Mouse (Mus musculus): ENCODE measurements at regions not wholly inside any gene's neighbourhood (a gene's known extent, or its start where the extent isn't known, plus 50 kb on each side); places are given as distances from the start of the nearest gene placed in this dataset.

GRCm38 (mm10) chr6:117625716-117626115, 215.3 kb upstream of the Zfp637 start:
- peak; percentile 96 for DNase-seq

GRCm38 (mm10) chr6:117627461-117627860, 213.5 kb upstream of the Zfp637 start:
- DNase-seq = peak; percentile 60

DNA sequence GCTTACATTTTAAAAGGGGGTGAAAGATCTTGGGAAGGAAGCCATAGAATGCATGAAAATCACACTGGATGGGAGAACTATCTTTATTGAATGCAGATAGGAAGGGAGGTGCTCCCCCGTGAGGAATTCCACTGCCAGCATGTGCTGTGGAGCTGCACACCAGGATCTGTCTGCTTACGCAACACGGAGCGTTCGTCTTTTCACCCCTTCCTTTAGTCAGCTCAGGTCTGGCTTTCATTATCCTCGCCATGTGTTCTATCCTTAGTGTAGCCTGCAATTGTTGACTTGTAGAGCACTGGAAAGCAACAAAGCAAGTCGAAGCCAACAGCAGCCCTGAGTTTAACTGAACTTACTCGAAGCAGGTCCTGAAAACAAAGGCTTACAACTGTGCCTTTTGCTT, 194.4 kb upstream of the Zfp637 start:
- DNase-seq = peak; percentile 95

DNA sequence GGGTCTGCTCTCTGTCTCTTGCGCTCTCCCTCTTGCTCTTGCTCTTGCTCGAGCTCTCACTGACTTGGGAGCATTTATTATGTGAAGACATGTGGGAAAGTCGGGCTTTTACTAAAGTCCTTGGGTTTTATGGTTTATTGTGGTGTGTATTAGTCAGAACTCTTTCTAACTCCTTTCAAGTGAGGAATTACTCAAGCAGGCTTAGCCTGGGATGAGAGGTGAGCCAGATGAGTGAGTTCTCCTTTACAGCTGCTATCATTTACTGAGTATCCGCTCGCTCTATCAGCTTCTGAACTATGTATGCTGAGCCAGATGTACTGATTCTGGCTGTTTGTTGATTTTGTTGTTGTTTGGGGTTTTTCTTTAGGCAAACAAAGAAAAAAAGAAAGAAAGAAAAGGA, 190.4 kb upstream of the Zfp637 start:
- peak; percentile 62 for DNase-seq

GRCm38 (mm10) chr6:117651551-117651950, 189.4 kb upstream of the Zfp637 start:
- DNase-seq = peak; percentile 91

DNA sequence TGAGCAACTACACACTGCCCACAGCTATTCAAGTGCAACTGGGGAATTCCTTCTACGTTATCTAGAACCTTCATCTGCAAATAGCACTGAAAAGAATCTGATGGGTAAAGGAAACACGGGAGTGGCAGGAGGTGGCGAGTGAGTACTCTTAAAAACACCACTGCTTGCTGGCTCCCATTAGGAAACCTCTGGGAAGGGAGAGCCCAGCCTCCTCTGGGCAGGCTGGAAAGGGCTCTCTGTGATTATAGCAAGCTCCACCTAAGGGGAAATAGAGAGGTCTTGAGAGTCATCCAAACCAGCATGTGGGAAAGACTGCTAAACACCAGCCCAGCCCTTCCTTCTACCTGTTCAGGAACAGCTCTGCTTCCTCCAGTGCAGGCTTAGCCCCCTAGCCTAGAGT, 189.0 kb upstream of the Zfp637 start:
- peak; percentile 96 for DNase-seq

- peak; percentile 99 for DNase-seq
Measured at GRCm38 (mm10) chr6:117652917-117653316, 188.1 kb upstream of the Zfp637 start.

DNA sequence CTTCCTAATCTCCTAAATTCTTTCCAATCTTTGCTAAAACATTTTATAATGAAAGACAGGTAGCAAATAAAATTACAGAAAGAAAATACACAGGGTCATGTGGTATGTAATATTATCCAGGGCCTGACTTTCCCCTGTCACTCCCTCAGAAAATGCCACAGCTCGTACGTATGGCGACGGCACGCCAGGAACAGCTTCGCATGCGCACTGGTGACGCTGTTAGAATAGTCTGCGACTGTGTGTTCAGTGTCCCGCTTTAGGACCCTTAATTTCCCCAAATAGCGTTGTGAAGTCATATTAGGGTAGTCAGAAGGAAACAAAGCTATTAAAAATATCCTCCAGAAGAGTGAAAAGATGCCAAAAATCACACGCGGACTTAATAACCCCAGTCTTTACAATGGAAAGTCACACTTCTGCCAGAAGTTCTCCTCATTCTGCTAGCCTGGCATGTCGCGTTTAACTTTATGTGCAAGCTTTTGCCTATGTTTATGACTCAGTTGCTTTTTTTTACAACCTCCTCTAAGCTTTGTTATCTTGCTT, 187.0 kb upstream of the Zfp637 start:
- peak; percentile 68 for DNase-seq

DNA sequence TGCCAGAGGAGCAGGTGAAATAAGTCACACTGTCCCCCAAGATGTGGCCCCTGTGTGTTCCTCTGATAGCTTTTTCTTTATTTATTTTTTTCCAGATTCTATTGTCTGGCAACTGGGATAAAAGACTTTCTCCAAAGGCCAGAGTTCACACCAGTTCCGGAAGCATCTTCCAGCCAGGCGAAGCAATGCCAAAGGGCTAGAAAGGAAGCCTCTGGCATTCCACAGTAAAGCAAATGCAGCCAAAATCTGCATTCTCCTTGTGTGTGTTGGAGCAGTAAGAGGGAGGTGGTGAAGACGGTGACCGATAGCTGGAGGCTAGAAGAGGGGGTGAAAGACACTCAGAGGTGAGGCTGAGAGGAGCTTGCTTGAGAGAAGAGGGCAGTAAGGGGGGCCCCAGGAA, 185.0 kb upstream of the Zfp637 start:
- peak; percentile 85 for DNase-seq

DNA sequence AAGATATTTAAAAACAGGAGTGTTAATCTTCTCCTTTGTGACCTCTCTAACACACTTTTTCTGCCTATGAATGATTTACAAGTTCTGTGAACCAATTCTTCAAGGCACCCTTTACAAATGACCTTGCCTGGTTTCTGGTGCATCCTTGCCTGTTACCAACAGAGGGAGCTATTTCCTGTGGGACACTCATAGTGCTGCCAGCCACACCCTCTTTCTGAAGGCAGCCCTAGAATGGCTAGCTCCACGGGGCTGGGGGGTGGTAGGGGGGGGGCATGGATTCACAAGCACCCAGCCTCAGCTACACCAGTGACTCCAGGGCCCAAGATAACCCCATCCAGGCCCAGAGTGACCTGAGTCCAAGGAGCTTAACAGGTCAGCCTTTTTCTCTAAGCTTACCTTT, 180.4 kb upstream of the Zfp637 start:
- DNase-seq = peak; percentile 89

- DNase-seq = no peak
Measured at GRCm38 (mm10) chr6:117662635-117663034, 178.3 kb upstream of the Zfp637 start.

DNA sequence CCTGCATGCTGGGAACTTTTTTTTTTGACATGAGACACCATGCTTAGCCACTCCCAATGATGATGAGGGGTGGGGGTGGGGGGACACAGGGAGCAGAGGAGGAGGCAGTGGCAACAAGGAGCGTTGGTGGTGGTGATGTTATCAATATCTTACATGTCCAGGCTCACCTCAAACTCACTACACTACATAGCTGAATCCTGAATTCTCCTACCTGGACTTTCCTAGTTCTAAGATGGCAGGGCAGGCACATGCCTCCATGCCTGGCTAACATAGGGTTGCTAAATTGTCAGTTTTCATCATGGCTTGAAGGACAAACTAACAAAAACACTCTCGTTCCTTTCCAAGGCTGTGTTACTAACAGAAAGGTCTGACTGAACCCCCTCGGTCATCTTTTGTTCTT, 170.6 kb upstream of the Zfp637 start:
- DNase-seq = peak; percentile 55

DNA sequence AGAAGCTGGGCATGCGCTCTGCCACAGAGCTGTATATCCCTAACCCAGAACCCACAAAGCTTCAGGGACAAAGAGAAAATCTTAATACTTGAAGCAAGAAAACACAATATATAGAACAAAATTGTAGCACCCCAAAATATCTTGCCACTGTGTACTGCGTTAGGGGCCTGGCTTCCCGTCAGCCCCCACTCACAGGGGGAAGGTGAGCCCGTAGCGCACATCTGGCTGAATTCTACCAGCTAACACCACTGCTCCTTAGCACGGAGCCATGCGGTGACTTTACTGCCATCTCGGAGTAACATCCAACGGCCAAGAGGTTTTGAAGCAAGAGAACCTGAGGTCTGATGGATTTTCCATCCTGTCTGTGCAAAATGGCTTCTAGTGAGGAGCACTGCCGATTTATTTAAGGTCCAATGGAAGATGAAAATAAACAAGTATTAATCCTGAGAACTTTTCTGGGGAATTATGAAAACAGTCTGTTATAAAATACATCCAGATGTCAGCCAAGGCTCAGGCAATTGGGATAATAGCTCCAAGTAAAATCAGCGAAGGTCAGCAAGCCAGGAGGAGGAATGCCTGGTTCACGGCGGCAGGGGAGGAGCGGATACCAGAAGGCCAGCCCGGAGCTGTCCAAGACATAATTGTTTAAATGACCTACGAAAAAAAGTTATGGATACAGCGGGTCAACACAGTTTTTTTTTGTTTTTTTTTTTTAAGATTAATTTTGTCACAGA, 170.0 kb upstream of the Zfp637 start:
- DNase-seq = peak; percentile 70

GRCm38 (mm10) chr6:117675059-117675800, 165.8 kb upstream of the Zfp637 start:
- peak; percentile 93 for DNase-seq

DNA sequence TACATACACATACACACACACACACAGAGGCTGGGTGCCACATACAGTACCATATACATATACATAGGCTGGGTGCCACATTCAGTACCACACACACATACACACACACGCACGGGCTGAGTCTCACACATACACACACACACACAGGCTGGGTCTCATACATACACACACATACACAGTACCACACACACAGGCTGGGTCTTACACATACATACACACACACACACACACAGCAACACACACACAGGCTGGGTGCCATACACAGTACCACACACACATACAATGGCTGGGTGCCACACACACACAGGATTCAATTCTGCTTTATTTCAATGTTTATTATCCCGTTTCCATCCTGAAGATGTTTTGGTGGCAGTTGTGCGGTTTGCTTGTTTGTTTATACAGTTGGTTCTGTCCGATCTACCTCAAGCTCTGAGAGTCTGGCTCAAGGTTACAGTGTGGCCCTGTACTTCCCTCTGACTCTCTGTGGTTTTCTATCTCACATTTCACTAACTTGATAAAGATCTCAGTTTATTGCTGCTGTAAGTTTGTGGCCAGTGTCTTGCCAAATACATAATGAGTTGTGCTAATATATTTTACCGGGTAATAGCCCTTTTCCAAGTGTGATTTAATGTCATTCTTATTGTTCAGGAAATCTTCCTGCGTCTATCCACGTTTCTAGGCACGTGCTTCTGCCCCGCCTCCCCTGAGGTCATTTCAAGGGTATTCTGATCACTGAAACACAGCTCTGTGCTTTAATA, 164.7 kb upstream of the Zfp637 start:
- peak; percentile 81 for DNase-seq

DNA sequence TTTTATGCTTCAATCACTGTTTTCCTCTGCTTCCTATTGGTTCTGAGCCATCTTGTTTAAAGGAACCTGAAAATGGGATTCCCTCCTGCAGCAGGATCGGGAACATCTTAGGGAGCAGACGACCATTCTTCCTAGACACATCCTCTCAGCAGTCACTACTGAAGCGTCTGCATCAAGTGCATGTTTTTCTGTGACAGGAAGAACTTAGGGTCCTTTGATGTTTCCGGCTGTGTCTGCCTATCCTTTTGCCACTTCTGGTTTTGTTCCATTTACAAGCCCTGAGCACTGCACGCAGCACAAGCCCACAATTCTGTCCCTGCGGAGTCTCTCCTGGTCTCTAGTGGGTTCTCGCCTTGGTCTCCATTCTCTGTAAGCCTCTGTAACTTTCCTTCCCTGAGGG, 163.9 kb upstream of the Zfp637 start:
- DNase-seq = peak; percentile 77

- DNase-seq = peak; percentile 78
Measured at GRCm38 (mm10) chr6:117677821-117678220, 163.2 kb upstream of the Zfp637 start.

GRCm38 (mm10) chr6:117678276-117678675, 162.7 kb upstream of the Zfp637 start:
- DNase-seq = peak; percentile 87

GRCm38 (mm10) chr6:117678877-117679276, 162.1 kb upstream of the Zfp637 start:
- DNase-seq = peak; percentile 17

- DNase-seq = peak; percentile 50
Measured at GRCm38 (mm10) chr6:117686212-117686611, 154.8 kb upstream of the Zfp637 start.

DNA sequence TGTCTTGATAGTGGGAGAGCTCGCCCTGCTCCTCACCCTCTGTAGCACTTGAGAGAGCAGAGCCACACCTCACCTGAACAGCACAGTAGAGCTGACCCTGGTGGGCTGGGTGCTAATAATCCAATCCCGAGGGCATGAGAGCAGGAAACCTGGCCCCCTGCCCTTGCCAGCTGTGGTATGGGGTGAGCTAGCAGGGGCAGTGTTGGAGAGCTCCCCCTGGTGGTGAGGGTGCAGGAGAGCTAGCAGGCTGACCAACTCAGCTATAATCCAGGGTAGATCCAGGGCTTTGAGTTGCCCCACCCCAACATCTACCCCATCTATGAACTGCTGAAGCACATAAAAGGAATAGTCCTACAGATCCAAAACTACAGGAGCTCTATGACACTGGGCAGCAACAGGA, 153.9 kb upstream of the Zfp637 start:
- DNase-seq = peak; percentile 93

- peak; percentile 94 for DNase-seq
Measured at GRCm38 (mm10) chr6:117688664-117689178, 152.3 kb upstream of the Zfp637 start.

- DNase-seq = peak; percentile 24
Measured at GRCm38 (mm10) chr6:117700286-117700685, 140.7 kb upstream of the Zfp637 start.

All from heart, adult 11 months (tissue).